Mouse (Mus musculus): ENCODE measurements at regions not wholly inside any gene's neighbourhood (a gene's known extent, or its start where the extent isn't known, plus 50 kb on each side); places are given as distances from the start of the nearest gene placed in this dataset.

DNA sequence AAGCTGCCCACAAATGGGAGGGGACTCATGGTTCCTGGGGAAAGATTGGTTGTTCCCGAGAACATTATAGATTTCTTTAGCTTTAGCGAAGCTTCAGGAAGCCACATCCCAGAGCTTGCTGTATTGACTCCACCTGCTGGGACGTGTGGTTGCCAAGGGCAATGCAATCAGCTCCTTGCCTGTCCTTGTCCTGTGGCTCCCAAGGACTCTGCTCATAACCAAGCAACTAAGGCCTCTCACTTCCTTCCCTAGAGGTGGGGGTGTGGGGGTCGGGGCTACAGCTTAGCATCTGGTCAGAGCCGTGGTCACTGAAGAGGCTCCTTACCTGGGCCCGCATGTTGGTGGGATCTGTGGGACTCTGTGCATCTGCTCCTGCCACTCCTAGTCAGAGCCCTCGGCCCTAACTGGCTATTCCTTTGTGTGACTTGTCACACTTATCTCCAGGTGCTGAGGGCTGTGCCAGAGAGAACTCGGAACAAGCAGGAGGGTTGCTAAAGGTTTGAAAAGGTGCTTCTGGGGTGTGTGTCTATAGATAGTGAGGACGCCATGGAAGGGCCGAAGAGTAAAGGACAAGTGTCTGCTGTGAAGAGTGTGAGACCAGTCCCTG is 270.9 kb upstream of the N4bp1 start:
- Histone ChIP-seq H3K4me3 (replicated peaks; ENCODE audit: low read length) (no peak overlapping the region), H3K27ac (replicated peaks; ENCODE audit: low read depth, low read length) (no peak overlapping the region), H3K36me3 (ENCODE audit: control insufficient read depth, insufficient read depth, low read length) (no peaks in the 10 kb centered on the region), H3K9ac (ENCODE audit: low read depth, low read length, severe bottlenecking) (no peak overlapping the region), H3K27me3 (ENCODE audit: control insufficient read depth, insufficient read depth, low read length) (no peaks in the 10 kb centered on the region), H3K4me2 (replicated peaks; ENCODE audit: low read depth, low read length, severe bottlenecking) (no peak overlapping the region), H3K9me3 (ENCODE audit: control insufficient read depth, low read length) (no peaks in the 10 kb centered on the region), H3K4me1 (ENCODE audit: control insufficient read depth, insufficient read depth, low read length) (peaks cover 4% of the 10 kb centered on the region; the same call in 1 of the 2 replicates)
- DNase-seq (ENCODE audit: low spot score) (no peak), ATAC-seq (ENCODE audit: low FRiP score, low read depth) (no peak)
- WGBS = 70% methylated on average over 10 of the region's 10 CpGs
- TF ChIP-seq POLR2A (IDR thresholded peaks at IDR 0.05; ENCODE audit: borderline replicate concordance, extremely low read depth, insufficient read depth, insufficient read length) = no peak

DNA sequence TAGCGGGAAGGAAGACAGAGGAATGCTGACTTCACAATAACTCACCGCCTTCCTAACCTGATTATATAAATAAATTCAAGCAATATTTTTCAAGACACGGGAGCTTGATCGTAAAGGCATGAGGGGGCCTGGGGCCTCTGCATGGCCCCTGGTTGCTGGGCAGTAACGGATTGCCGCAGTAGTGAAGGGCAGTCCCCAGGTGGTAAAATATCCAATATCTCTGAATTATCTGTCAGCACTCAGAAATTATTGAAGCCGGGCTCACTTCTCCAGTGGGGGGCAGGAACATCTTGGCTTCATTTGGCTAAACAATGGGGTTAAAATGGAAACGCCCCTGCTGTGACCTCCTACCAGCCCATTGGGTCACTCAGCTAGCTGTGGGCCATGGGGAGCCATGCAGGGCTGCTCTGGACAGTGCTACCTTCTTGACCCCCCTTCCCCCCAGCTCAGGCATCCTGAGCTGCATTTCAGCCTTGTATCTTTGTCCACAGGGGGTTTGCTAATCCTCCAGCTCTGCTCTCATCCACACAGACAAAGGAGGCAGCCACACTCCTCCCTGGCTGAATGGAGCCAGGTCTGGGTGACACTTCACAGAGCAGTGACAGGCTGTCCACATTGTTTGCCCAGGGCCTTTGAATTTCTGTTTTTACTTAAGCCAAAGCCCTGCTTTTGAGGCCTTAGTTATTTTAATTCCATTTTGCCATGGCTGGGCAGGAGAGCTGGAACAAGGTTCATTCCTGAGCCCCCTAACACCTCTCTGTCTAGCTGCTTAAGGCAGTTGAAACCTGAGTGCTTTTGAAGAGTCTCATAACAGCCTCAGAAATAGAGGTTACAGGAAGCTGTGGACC is 267.2 kb upstream of the N4bp1 start:
- Histone ChIP-seq H3K4me1 (ENCODE audit: control insufficient read depth, insufficient read depth, low read length) (peaks cover 4% of the 10 kb centered on the region; the same call in 1 of the 2 replicates), H3K9me3 (ENCODE audit: control insufficient read depth, low read length) (no peaks in the 10 kb centered on the region), H3K27ac (replicated peaks; ENCODE audit: low read depth, low read length) (no peak overlapping the region), H3K4me2 (replicated peaks; ENCODE audit: low read depth, low read length, severe bottlenecking) (no peak overlapping the region), H3K27me3 (ENCODE audit: control insufficient read depth, insufficient read depth, low read length) (no peaks in the 10 kb centered on the region), H3K36me3 (ENCODE audit: control insufficient read depth, insufficient read depth, low read length) (no peaks in the 10 kb centered on the region), H3K4me3 (replicated peaks; ENCODE audit: low read length) (no peak overlapping the region), H3K9ac (ENCODE audit: low read depth, low read length, severe bottlenecking) (no peak overlapping the region)
- TF ChIP-seq POLR2A (IDR thresholded peaks at IDR 0.05; ENCODE audit: borderline replicate concordance, extremely low read depth, insufficient read depth, insufficient read length) = no peak
- DNase-seq (ENCODE audit: low spot score) (no peak), ATAC-seq (ENCODE audit: low FRiP score, low read depth) (no peak)
- WGBS = 44% methylated on average over 8 of the region's 8 CpGs

DNA sequence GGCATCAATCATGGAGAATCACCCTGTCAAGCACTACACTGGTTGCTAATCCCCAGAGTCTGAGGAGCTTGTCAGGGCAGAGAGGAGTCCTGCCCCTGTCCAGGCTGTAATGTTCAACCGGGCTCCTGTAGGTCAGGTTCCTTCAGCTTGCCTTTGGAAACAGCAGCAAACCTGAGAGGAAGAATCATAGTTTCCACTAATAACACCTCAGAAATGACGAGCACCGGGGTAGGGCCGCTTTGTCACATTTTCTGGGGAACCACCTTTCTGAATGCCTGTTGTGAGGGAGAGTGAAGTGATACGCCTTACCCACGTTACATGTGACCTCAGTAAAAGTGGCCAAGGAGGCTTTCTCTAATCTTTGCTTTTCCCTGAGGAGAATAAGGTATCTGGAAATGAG is 263.8 kb upstream of the N4bp1 start:
- H3K4me3 ChIP-seq (replicated peaks; ENCODE audit: low read length) = no peak overlapping the region
- 0 out of 2 replicates have a peak, but pooled peaks cover 4% of the 10 kb centered on the region for H3K9me3 ChIP-seq (ENCODE audit: control insufficient read depth, low read length)
- peaks cover 4% of the 10 kb centered on the region; the same call in 1 of the 2 replicates for H3K4me1 ChIP-seq (ENCODE audit: control insufficient read depth, insufficient read depth, low read length)
- no peaks in the 10 kb centered on the region for H3K36me3 ChIP-seq (ENCODE audit: control insufficient read depth, insufficient read depth, low read length)
- H3K27me3 ChIP-seq (ENCODE audit: control insufficient read depth, insufficient read depth, low read length) = no peaks in the 10 kb centered on the region
- WGBS = 76% methylated on average over 6 of the region's 6 CpGs
- H3K9ac ChIP-seq (ENCODE audit: low read depth, low read length, severe bottlenecking) = no peak overlapping the region
- DNase-seq (ENCODE audit: low spot score) (no peak), ATAC-seq (ENCODE audit: low FRiP score, low read depth) (no peak)
- H3K4me2 ChIP-seq (replicated peaks; ENCODE audit: low read depth, low read length, severe bottlenecking) = no peak overlapping the region
- TF ChIP-seq POLR2A (IDR thresholded peaks at IDR 0.05; ENCODE audit: borderline replicate concordance, extremely low read depth, insufficient read depth, insufficient read length) = no peak
- H3K27ac ChIP-seq (replicated peaks; ENCODE audit: low read depth, low read length) = no peak overlapping the region

DNA sequence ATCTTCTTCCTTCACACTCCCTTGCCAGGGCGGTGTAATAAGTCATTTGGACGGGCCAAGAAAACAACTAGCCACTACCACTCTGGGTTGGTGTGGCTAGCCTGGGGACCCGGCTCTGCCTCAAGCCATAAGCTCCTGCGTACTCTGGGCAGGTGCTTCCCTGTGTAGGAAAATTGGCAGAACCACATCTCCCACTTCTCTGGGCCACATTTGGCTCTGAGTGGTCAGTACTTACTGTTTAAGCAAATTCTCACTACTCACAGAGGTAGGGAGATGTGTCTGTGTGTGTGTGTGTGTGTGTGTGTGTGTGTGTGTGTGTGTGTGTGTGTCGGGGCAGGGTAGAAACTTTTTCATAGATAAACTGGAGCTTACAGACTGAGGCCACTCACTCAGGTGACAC is 262.6 kb upstream of the N4bp1 start:
- no peak for DNase-seq (ENCODE audit: low spot score)
- WGBS = 70% methylated on average over 5 of the region's 5 CpGs
- Histone ChIP-seq H3K36me3 (ENCODE audit: control insufficient read depth, insufficient read depth, low read length) (no peaks in the 10 kb centered on the region), H3K4me3 (replicated peaks; ENCODE audit: low read length) (no peak overlapping the region), H3K9ac (ENCODE audit: low read depth, low read length, severe bottlenecking) (no peak overlapping the region), H3K4me1 (ENCODE audit: control insufficient read depth, insufficient read depth, low read length) (peaks cover 3% of the 10 kb centered on the region; the same call in 1 of the 2 replicates), H3K27me3 (ENCODE audit: control insufficient read depth, insufficient read depth, low read length) (no peaks in the 10 kb centered on the region), H3K9me3 (ENCODE audit: control insufficient read depth, low read length) (0 out of 2 replicates have a peak, but pooled peaks cover 4% of the 10 kb centered on the region), H3K4me2 (replicated peaks; ENCODE audit: low read depth, low read length, severe bottlenecking) (no peak overlapping the region), H3K27ac (replicated peaks; ENCODE audit: low read depth, low read length) (no peak overlapping the region)
- TF ChIP-seq POLR2A (IDR thresholded peaks at IDR 0.05; ENCODE audit: borderline replicate concordance, extremely low read depth, insufficient read depth, insufficient read length) = no peak
- no peak for ATAC-seq (ENCODE audit: low FRiP score, low read depth)

DNA sequence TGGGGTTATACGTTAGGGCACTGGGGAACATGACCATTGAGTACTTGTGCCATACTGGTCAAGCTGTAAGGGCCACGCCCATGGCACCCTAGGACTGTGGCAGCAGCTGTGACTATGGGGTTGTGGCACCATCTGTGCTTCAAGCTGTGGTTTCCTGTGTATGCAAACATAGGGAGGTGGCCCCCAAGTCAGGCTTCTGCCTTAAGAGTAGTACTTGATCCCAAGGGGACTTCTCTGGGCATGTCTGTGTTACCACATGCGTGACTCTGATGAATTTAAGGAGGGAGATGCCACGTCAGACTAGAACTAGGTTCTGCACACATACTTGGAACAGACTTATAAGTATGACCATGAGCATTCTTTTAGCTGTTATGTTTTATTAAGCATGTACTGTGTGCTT is 252.4 kb upstream of the N4bp1 start:
- Histone ChIP-seq H3K9ac (ENCODE audit: low read depth, low read length, severe bottlenecking) (no peak overlapping the region), H3K9me3 (ENCODE audit: control insufficient read depth, low read length) (no peaks in the 10 kb centered on the region), H3K4me1 (ENCODE audit: control insufficient read depth, insufficient read depth, low read length) (no peaks in the 10 kb centered on the region), H3K4me2 (replicated peaks; ENCODE audit: low read depth, low read length, severe bottlenecking) (no peak overlapping the region), H3K36me3 (ENCODE audit: control insufficient read depth, insufficient read depth, low read length) (no peaks in the 10 kb centered on the region), H3K27me3 (ENCODE audit: control insufficient read depth, insufficient read depth, low read length) (no peaks in the 10 kb centered on the region), H3K27ac (replicated peaks; ENCODE audit: low read depth, low read length) (no peak overlapping the region), H3K4me3 (replicated peaks; ENCODE audit: low read length) (no peak overlapping the region)
- 88% methylated on average over 4 of the region's 4 CpGs for WGBS
- DNase-seq (ENCODE audit: low spot score) (no peak), ATAC-seq (ENCODE audit: low FRiP score, low read depth) (no peak)
- TF ChIP-seq POLR2A (IDR thresholded peaks at IDR 0.05; ENCODE audit: borderline replicate concordance, extremely low read depth, insufficient read depth, insufficient read length) = no peak
